Mouse (Mus musculus) midbrain, embryonic 12.5 days (tissue): ENCODE data around the gene Thg1l. TPM values are rescaled to one million over a fixed set of nuclear protein-coding genes. Genes with fewer than 3 reads are reported as not detected.

ENCODE experiments used
- ATAC-seq: fragments of 200-750 bp; cut with Nextera tagmentation; 2 replicates; pipeline ENCODE4 v1.8.0; 2017; ENCODE audit warnings: low read depth, moderate TSS enrichment, moderate library complexity; ENCODE audit not compliant: low FRiP score
- H3K27ac ChIP-seq: fragments of 300-500 bp; sonication (generic); replicated peaks from 2 replicates; pipeline ENCODE4 v1.5.1; 2016; ENCODE audit warnings: mild to moderate bottlenecking
- H3K27me3 ChIP-seq: fragments of 300-500 bp; sonication (generic); 2 replicates; pipeline ENCODE4 v1.6.1; 2016; ENCODE audit warnings: mild to moderate bottlenecking
- H3K36me3 ChIP-seq: fragments of 300-500 bp; sonication (generic); 2 replicates; pipeline ENCODE4 v1.6.1; 2016
- H3K4me1 ChIP-seq: fragments of 300-500 bp; sonication (generic); 2 replicates; pipeline ENCODE4 v1.6.1; 2016
- H3K4me2 ChIP-seq: fragments of 300-500 bp; sonication (generic); replicated peaks from 2 replicates; pipeline ENCODE4 v1.6.1; 2016; ENCODE audit warnings: mild to moderate bottlenecking, moderate library complexity
- H3K4me3 ChIP-seq: fragments of 300-500 bp; sonication (generic); 2 replicates; pipeline ENCODE4 v1.5.1; 2016; ENCODE audit warnings: mild to moderate bottlenecking
- H3K9ac ChIP-seq: fragments of 300-500 bp; sonication (generic); replicated peaks from 2 replicates; pipeline ENCODE4 v1.6.1; 2016; ENCODE audit warnings: mild to moderate bottlenecking, moderate library complexity
- H3K9me3 ChIP-seq: fragments of 300-500 bp; sonication (generic); 2 replicates; pipeline ENCODE4 v1.6.1; 2016; ENCODE audit warnings: mild to moderate bottlenecking
- WGBS: fragments of 180-500 bp; shearing (Covaris S2); methylation state at CpG from one replicate; pipeline ENCODE4 v1.1.7; 2016; 5-methylcytosine and 5-hydroxymethylcytosine counted together
- polyA plus RNA-seq: library from polyadenylated mRNA; unstranded; fragments of >200 nt; fragmentation: Nextera tagmentation; extraction: Ambion mirVana; gene quantifications from 2 replicates; pipeline ENCODE4 v1.2.1, GENCODE M21; 2016

The Thg1l gene
- polyA plus RNA-seq, 1 experiment from 2014 or later, result 14.3 TPM

- WGBS, result 86% methylated on average over 2 of the region's 2 CpGs
- no peak for ATAC-seq
Observed at GRCm38 (mm10) chr11:45947491-45947890, 7.8 kb downstream of the Thg1l start.

DNA sequence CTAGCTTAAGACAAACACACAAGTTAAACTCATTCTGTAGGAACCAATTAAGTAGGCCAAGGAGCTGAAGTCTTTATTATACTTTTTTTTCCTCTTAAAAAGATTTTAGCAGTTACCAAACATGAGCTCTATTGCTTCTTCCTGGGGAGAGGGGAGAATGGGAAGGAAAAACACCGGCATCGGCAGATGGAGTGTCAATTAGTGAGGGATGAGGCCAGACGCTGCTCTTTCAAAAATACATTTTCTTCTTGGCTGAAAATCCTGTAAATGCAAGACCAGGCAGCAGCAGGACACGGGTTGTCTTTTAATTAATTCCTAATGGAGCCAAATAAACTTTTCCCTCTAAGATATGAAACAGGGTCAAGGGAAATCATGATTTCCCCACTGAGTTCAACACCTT, 8.5 kb downstream of the Thg1l start:
- no peak for ATAC-seq
- H3K36me3 ChIP-seq, result peaks cover 17% of the 10 kb centered on the region
- H3K4me3 ChIP-seq, result no peak overlapping the region
- WGBS, result 91% methylated on average over 4 of the region's 4 CpGs
- no peaks in the 10 kb centered on the region for H3K27me3 ChIP-seq
- H3K4me1 ChIP-seq, result peaks cover 11% of the 10 kb centered on the region
- no peak overlapping the region for H3K4me2 ChIP-seq
- no peak overlapping the region for H3K27ac ChIP-seq
- H3K9me3 ChIP-seq, result no peaks in the 10 kb centered on the region
- H3K9ac ChIP-seq, result no peak overlapping the region

More at GRCm38 (mm10) chr11:45947491-45947890, 7.8 kb downstream of the Thg1l start:
- H3K4me1 ChIP-seq, result peaks cover 11% of the 10 kb centered on the region
- H3K27ac ChIP-seq, result no peak overlapping the region
- no peaks in the 10 kb centered on the region for H3K9me3 ChIP-seq
- H3K36me3 ChIP-seq, result peaks cover 23% of the 10 kb centered on the region
- H3K4me3 ChIP-seq, result no peak overlapping the region
- no peak overlapping the region for H3K9ac ChIP-seq
- H3K4me2 ChIP-seq, result no peak overlapping the region
- no peaks in the 10 kb centered on the region for H3K27me3 ChIP-seq

DNA sequence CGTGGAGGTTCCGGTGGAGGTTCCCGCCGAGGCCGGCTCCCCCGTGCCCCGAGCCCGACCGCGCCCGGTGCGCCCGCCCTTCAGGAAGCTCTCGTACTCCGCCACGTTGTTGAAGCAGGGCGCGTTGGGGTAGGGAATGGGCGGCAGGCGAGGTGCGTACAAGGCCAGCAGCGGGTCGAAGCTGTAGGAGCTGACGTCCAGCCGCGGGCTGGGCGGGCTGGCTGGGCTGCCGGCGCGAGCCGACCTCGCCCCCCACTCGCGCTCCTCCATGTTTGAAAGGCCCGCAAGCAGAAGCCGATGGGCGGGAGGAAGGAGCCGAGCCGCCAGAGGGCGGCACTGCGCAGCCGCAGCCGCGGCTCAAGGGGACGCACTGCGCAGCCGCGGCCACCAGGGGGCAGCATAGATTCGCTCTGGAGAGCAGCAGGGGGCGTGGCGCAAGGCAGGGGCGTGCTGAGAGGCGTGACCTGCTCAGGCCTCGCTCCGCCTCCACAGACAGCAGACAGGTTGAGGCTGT, 10.6 kb downstream of the Thg1l start, which contains the start of gene Lsm11:
TSS of gene Lsm11 (minus strand) at position 293 of the 514 bp plus-strand sequence.
- peak; percentile 91 for ATAC-seq
- peak within 1 kb of the TSS; percentile 78 for H3K27ac ChIP-seq
- H3K4me3 ChIP-seq, result peak within 1 kb of the TSS; percentile 87

DNA sequence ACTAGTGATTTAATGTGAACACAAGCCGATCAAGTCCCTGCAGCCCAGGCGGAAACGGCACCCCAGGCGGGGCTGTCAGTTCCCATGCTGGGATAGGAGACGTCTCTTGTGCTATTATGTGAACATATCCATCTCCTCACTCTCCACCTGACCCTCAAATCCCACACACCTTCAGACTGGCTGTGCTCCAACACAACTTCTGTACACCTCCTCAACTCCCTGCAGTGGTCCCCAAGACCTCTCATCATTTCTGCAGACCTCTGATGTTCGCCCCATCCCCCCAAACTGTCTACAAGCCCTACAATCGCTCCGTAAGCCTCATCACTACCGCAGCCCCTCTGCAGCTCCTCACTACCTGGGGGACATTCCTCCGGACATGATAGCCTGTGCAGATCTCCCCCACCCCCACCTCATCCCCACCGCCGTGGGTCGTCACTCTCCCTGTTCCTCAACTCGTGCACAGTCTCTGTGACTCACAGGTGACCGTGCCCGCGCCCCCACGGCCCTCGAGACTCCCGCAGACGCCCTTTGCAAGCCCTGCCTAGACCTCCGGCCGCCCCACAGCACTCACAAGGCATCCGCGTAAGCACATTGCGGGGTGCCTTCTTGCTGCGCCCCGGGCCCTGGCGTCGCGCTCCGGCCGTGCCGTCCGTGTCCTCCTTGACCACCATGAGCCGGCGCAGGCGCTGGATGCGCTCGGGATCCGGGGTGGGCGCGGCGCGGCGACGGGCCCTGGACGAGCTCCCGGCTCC, 11.2 kb downstream of the Thg1l start:
- H3K36me3 ChIP-seq, result 0 out of 2 replicates have a peak, but pooled peaks cover 5% of the 10 kb centered on the region
- under 1% methylated on average over 49 of the region's 49 CpGs for WGBS

More for the DNA sequence above, 10.6 kb downstream of the Thg1l start, which contains the start of gene Lsm11:
- H3K4me1 ChIP-seq, result peaks cover 11% of the 10 kb centered on the region
- H3K27me3 ChIP-seq, result no peaks in the 10 kb centered on the region
- H3K36me3 ChIP-seq, result peaks cover 11% of the 10 kb centered on the region
- under 1% methylated on average over 54 of the region's 55 CpGs for WGBS
- peak within 1 kb of the TSS; percentile 89 for H3K9ac ChIP-seq
- no peaks in the 10 kb centered on the region for H3K9me3 ChIP-seq
- H3K4me2 ChIP-seq, result peak within 1 kb of the TSS; percentile 82

DNA sequence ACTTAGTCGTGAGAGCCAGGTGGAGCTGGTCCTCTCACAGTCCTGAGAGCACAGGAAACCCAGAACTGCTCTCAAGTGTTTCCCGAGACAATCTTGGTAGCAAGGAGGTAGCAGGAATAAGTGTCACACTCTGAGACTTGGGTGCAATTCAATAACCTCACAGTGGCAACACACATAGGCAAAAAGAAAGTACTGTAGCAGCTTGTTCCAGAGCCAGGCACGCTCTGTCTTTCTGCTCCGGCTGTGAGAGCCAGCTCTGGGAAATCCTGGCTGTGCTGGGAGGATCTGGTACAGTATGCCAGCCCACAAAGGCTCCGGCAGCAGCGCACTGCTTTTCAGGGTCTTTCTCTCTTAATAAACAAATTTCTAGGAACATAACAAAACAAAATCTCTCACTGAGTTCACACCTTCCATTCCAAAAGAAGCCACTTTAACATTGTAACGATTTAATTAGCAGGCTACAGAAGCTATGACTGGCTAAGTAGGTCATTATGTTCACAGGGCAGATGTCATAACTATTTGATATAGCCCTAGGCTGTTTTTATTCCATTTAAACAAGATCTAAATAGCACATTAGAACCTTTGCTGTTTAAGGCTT, 12.1 kb downstream of the Thg1l start:
- 73% methylated on average over 7 of the region's 7 CpGs for WGBS
- peaks cover 11% of the 10 kb centered on the region for H3K4me1 ChIP-seq
- 0 out of 2 replicates have a peak, but pooled peaks cover 5% of the 10 kb centered on the region for H3K36me3 ChIP-seq
- peak overlapping the region; percentile 87 for H3K4me3 ChIP-seq
- no peak for ATAC-seq
- no peak overlapping the region for H3K27ac ChIP-seq
- H3K27me3 ChIP-seq, result no peaks in the 10 kb centered on the region
- peak overlapping the region; percentile 89 for H3K9ac ChIP-seq
- H3K9me3 ChIP-seq, result no peaks in the 10 kb centered on the region
- peak overlapping the region; percentile 82 for H3K4me2 ChIP-seq

More for the DNA sequence above, 11.2 kb downstream of the Thg1l start:
- Histone ChIP-seq H3K27me3 (no peaks in the 10 kb centered on the region), H3K4me3 (peak overlapping the region; percentile 87), H3K27ac (peak overlapping the region; percentile 78), H3K9me3 (no peaks in the 10 kb centered on the region), H3K9ac (peak overlapping the region; percentile 89), H3K4me1 (peaks cover 11% of the 10 kb centered on the region), H3K4me2 (peak overlapping the region; percentile 82)
- ATAC-seq, result peak; percentile 69

DNA sequence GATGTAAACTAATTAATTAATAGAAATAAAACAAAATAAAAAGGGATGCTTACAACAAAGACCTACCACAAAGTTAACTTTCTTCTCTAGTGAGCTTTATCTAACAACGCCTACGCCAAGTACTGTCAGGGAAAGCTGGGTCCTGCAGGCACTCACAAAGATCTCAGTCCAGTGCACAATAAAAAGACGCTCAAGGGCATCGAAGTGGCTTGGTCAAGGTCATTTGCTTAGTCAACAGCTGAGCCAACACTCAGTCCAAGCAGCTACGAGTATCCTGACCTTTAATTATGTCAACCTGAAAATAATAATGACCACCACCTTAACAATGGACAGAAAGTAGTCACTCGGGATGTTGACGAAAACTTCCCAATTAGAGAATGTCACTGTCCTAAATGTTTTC, 13.0 kb downstream of the Thg1l start:
- Histone ChIP-seq H3K9ac (no peak overlapping the region), H3K27me3 (no peaks in the 10 kb centered on the region), H3K4me3 (no peak overlapping the region), H3K27ac (no peak overlapping the region), H3K4me1 (peaks cover 11% of the 10 kb centered on the region), H3K9me3 (no peaks in the 10 kb centered on the region), H3K36me3 (peaks cover 6% of the 10 kb centered on the region; the same call in 1 of the 2 replicates), H3K4me2 (no peak overlapping the region)
- WGBS, result 88% methylated on average over 7 of the region's 7 CpGs
- no peak for ATAC-seq

DNA sequence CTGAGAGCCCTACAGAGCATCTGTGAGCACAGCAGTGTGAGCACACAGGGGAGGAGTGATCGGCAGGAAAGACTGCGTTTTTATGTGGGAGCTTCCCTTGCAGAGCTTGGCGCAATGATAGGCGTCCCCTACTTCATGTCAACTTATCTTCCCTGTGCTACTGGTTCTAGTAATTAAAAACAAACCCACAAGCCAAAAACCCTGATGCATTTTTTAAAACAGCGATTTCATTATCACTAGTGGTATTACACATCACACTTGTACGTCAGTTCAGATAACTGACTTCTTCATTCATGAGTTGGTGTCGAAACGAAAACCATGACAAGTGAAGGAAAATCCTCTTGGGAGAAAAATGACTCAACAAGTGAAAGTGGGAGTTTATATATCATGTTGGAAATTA, 16.4 kb downstream of the Thg1l start:
- no peak for ATAC-seq
- Histone ChIP-seq H3K9me3 (no peaks in the 10 kb centered on the region), H3K27ac (no peak overlapping the region), H3K4me3 (no peak overlapping the region), H3K9ac (no peak overlapping the region), H3K4me2 (no peak overlapping the region), H3K4me1 (peaks cover 11% of the 10 kb centered on the region), H3K27me3 (no peaks in the 10 kb centered on the region), H3K36me3 (peaks cover 35% of the 10 kb centered on the region)
- 94% methylated on average over 8 of the region's 8 CpGs for whole genome bisulfite sequencing

DNA sequence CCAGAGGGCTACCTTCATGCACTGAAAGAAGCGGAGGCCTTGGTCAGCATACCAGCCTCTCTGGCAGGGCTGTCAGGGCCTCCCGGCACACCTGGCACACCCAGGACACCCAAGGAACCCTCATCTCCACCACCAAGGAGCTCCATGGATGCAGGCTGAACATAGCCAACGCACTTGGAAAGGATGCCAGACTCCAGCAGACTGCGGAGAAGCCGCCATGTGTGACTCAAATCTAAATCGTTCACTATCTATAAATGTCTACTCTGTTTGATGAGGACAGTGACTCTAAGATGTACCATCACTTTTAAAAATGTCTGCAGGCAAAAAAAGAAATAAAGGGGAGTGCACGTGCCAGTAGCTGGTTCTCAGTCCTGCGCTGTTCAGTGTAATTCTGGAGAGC, 17.8 kb downstream of the Thg1l start:
- no peak for ATAC-seq
- no peaks in the 10 kb centered on the region for H3K27me3 ChIP-seq
- no peaks in the 10 kb centered on the region for H3K4me1 ChIP-seq
- H3K4me2 ChIP-seq, result no peak overlapping the region
- no peak overlapping the region for H3K4me3 ChIP-seq
- H3K9ac ChIP-seq, result no peak overlapping the region
- H3K9me3 ChIP-seq, result no peaks in the 10 kb centered on the region
- 94% methylated on average over 8 of the region's 8 CpGs for WGBS
- peaks cover 49% of the 10 kb centered on the region for H3K36me3 ChIP-seq
- no peak overlapping the region for H3K27ac ChIP-seq

- 89% methylated on average over 10 of the region's 10 CpGs for WGBS
- H3K36me3 ChIP-seq, result peaks cover 62% of the 10 kb centered on the region
Observed at GRCm38 (mm10) chr11:45932771-45933170, 22.5 kb downstream of the Thg1l start.

DNA sequence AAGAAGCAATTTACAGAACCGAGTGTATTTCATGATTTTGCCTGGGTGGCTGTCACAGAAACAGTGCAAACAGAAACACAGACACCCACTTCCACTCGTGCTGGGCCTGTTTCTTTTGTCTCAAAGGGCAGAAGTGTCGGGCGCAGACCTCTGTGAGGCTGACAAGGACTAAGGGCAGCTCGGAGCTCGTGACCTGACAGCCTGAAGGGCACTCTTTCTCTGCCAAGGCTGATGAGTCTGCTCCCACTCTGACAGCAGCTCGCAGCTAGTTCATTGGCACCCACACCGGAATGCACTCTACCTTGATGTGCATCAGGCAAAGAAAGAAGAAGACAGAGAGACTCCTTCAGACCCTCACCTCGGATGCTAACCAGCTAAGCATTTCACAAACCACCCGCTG, 25.8 kb downstream of the Thg1l start:
- Histone ChIP-seq H3K4me2 (no peak overlapping the region), H3K9ac (no peak overlapping the region), H3K36me3 (peaks cover 38% of the 10 kb centered on the region), H3K27ac (no peak overlapping the region), H3K4me1 (0 out of 2 replicates have a peak, but pooled peaks cover 2% of the 10 kb centered on the region), H3K9me3 (no peaks in the 10 kb centered on the region), H3K27me3 (no peaks in the 10 kb centered on the region), H3K4me3 (no peak overlapping the region)
- no peak for ATAC-seq
- 79% methylated on average over 10 of the region's 10 CpGs for WGBS

More at GRCm38 (mm10) chr11:45932771-45933170, 22.5 kb downstream of the Thg1l start:
- H3K9ac ChIP-seq, result no peak overlapping the region
- no peak overlapping the region for H3K4me2 ChIP-seq
- no peaks in the 10 kb centered on the region for H3K4me1 ChIP-seq
- H3K27me3 ChIP-seq, result no peaks in the 10 kb centered on the region
- no peak overlapping the region for H3K27ac ChIP-seq
- H3K9me3 ChIP-seq, result no peaks in the 10 kb centered on the region
- no peak for ATAC-seq
- H3K4me3 ChIP-seq, result no peak overlapping the region

- H3K36me3 ChIP-seq, result peaks cover 17% of the 10 kb centered on the region; the same call in 1 of the 2 replicates
- H3K4me2 ChIP-seq, result no peak overlapping the region
- H3K4me3 ChIP-seq, result no peak overlapping the region
- H3K27ac ChIP-seq, result 0 out of 2 replicates have a peak overlapping the region, but pooled peaks have one; percentile 70
- H3K9me3 ChIP-seq, result no peaks in the 10 kb centered on the region
- no peak overlapping the region for H3K9ac ChIP-seq
- 0 out of 2 replicates have a peak, but pooled peaks cover 2% of the 10 kb centered on the region for H3K4me1 ChIP-seq
- ATAC-seq, result no peak
- no peaks in the 10 kb centered on the region for H3K27me3 ChIP-seq
- 58% methylated on average over 5 of the region's 5 CpGs for WGBS
Observed at GRCm38 (mm10) chr11:45927456-45927855, 27.8 kb downstream of the Thg1l start.

DNA sequence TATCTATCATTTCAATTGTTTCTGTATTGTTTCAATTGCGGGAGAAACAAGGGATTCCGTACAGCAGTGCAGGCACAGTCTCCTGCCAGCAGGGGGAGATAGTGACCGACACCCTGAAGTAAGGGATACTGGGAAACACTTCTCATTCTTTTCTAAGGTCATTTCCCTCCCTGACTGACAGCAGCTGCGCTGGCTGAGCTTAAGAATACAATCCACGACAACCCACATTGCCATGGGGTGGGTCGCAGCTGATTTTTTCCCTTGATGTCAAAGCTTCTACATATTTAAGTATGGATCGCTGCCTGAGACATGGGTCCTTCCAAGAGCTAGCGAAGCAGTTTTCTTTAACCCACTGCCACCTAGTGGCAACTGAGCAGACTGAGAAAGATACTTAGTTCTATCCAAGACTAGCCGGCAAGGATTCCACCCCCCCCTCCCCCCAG, 28.6 kb downstream of the Thg1l start:
- Histone ChIP-seq H3K27me3 (no peaks in the 10 kb centered on the region), H3K36me3 (peaks cover 11% of the 10 kb centered on the region; the same call in 1 of the 2 replicates), H3K27ac (peak overlapping the region; percentile 70), H3K9me3 (no peaks in the 10 kb centered on the region), H3K4me3 (peak overlapping the region; percentile 37), H3K9ac (0 out of 2 replicates have a peak overlapping the region, but pooled peaks have one; percentile 53), H3K4me2 (peak overlapping the region; percentile 57), H3K4me1 (peaks cover 4% of the 10 kb centered on the region)
- peak; percentile 75 for ATAC-seq
- under 1% methylated on average over 9 of the region's 9 CpGs for WGBS
